Mouse (Mus musculus): ENCODE data around the gene Tmem63c.

The Tmem63c gene

GRCm38 (mm10) chr12:87054873-87055272, 33.7 kb downstream of the Tmem63c start:
- DNase-seq (ENCODE audit: low spot score) = no peak

- DNase-seq (ENCODE audit: low spot score) = no peak
These were observed 35.9 kb downstream of the Tmem63c start for GRCm38 (mm10) chr12:87057066-87057465.

DNA sequence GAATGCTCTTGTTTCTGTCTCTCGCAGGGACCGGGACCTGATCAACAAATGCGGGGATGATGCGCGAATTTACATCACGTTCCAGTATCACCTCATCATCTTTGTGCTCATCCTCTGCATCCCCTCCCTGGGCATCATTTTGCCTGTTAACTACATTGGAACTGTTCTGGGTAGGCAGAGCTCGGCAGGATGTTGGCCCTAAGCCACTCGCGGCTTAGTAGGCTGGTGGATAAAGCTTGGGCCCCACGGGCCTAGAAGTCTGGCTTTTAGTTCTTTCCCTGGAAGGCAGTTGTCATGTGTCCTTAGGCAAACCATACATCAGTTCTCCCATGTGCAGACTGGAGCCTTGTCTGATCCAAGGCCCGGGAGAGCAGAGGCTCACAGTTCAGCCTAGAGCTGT, 44.3 kb downstream of the Tmem63c start:
- no peak for DNase-seq (ENCODE audit: low spot score)

- DNase-seq (ENCODE audit: low spot score) = no peak
These were observed 45.3 kb downstream of the Tmem63c start for GRCm38 (mm10) chr12:87066429-87066828.

DNA sequence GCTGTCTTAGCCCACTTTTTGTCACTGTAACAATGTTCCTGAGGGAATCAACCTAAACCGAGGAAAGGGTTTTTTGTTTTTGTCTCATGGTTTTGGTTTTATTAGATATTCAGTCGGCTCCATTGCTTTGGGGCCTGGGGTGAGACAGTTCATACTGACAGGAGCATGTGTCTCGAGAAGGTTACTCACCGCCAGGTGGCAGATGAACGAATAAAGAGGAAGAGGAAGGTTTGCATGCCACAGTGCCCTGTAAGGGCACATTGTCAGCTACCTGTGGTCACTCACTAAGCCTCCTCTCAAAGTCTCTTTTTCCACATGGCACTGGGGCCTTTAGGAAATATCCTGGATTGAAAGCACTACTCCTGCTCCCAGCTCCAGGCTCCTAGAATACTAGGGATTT, 49.4 kb downstream of the Tmem63c start:
- DNase-seq (ENCODE audit: low spot score) = no peak

- no peak for DNase-seq (ENCODE audit: low spot score)
These were observed 55.5 kb downstream of the Tmem63c start for GRCm38 (mm10) chr12:87076610-87077009.

- DNase-seq (ENCODE audit: low spot score) = no peak
These were observed 61.7 kb downstream of the Tmem63c start for GRCm38 (mm10) chr12:87082797-87083196.

- no peak for DNase-seq (ENCODE audit: low spot score)
These were observed 66.1 kb downstream of the Tmem63c start for GRCm38 (mm10) chr12:87087236-87087635.

DNA sequence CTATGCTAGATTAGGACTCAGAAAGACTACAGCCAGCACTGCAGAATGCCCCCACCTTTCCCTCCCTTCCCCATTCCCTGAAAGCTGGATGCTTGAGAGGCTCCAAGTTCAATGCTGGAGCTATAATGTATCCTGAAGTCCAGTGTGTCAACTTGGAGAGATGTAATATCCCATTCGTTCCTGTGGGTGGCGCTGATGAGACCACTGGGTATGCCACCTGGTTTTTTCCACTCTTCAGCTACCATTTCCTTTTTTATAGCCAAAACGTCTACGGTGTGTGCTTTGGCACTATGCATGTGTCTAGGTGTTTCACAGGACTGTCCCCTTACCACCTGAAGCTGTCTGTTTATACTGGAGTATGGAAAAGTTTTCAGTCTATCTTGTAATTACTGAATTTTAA, 67.2 kb downstream of the Tmem63c start:
- peak; percentile 12 for DNase-seq (ENCODE audit: low spot score)

DNA sequence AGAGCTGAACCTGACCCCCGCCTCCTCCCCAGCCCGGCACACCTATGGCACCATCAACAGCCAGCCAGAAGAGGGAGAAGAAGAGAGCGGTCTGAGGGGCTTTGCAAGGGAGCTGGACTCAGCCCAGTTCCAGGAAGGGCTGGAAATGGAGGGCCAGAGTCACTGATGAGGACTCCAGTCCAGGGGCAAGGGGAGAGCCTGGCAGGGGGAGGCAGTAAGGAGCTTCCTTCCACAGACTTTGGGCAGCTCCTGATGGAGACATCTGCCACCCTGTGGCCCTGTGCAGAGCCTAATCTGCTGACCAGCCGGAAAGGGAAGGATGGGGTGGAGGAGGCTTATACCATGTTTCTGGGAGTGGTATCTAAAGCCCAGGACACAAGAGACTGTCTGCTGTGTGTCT, 68.1 kb downstream of the Tmem63c start:
- no peak for DNase-seq (ENCODE audit: low spot score)

DNA sequence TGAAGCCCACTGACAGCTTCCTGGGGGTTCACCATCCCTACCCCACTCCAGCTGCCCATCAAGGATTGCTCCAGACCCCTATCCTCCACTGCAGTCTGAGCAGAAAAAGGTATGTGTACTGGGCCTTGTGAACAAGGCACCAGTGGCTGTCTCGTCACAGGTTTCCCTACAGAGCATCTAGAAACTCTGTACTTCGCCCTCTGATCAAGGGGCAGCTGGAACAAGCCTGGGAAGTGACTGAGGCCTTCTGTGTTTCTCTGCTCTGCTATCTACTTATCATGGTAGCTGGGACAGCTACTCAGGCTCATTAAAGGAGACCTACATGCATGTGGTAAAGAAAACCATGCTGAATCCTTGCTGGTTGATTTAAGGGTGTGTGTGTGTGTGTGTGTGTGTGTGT, 68.6 kb downstream of the Tmem63c start:
- no peak for DNase-seq (ENCODE audit: low spot score)

DNA sequence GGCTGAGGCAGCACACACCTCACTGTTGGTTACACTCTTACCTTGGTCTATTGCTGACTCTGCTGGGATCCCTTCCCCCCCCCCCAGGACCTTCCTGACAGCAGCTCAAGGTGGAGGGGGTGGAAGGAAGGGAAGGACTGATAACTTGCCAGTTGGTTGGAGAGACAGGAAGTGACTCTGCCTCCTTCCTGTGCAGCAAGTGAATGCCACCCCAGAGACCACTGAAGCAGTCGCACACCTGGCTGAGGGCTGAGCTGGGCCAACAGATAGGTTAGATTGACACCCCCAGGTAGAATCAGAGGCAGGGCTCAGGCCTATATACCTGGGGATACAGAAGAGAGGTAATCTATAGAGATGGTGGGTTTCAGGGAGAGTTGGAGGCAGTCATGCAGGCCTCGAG, 70.8 kb downstream of the Tmem63c start:
- DNase-seq (ENCODE audit: low spot score) = no peak

GRCm38 (mm10) chr12:87093249-87093648, 72.1 kb downstream of the Tmem63c start:
- no peak for DNase-seq (ENCODE audit: low spot score)

- no peak for DNase-seq (ENCODE audit: low spot score)
These were observed 72.5 kb downstream of the Tmem63c start for GRCm38 (mm10) chr12:87093671-87094070.

DNA sequence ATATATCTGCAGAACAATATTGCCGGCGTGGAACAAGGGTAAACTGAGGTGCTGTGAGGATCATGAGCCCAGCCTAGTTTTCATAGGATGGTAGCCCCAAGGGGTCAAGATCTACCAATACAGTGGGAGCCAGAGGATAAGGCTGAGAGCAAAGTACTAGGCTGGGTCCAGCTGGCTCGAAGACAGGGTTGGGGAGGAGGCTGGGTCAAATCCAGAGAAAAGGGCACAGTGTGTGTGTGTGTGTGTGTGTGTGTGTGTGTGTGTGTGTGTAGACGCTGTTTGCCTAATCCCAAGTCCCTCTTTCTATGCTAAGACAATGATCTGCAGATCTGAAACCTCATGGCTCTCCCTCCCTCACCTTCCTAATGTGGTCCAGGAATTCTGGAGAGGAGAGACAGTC, 79.2 kb downstream of the Tmem63c start:
- DNase-seq (ENCODE audit: low spot score) = no peak

GRCm38 (mm10) chr12:87102165-87102631, 81.1 kb downstream of the Tmem63c start, which contains the start of gene Ngb:
TSS of gene Ngb (minus strand) at chr12:87102539.
- peak; percentile 6 for DNase-seq (ENCODE audit: low spot score)

DNA sequence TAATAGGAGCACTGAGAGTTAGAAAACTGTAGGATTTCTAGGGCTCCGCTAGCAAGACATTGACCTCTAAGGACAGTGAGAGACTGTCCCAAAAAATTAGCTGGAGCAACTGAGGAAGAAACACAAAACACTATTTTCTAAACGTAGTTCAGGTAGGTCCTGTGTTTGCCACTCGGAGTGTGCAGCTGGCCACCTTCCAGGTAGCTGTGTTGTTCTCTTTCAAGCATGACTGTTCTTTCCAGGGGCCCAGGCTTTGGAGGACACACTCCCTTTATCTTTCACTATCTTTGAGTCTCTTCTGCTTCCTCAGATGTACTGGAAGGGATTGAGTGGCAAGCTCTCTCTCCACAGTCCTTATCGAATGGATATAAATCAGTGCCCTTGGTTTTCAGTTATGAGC, 82.3 kb downstream of the Tmem63c start:
- no peak for DNase-seq (ENCODE audit: low spot score)

DNA sequence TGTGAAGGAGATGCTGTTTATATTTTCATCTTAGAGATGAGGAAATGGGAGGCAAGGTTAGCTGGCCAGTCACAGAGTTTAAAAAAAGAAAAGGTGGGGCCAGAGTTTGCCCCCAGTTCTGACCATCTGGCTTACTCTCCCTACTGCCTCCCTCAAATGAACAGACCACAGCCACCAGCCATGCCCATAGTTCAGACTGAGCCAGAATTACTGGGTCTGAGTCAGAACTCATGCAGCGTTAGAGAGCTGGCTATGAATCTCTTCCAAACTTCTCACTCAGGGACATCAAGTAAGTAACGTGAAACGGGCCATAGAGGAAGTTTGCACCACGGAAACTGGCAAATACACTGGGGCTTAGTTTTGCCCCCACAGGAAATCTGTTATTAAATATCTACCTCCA, 83.7 kb downstream of the Tmem63c start:
- no peak for DNase-seq (ENCODE audit: low spot score)

DNA sequence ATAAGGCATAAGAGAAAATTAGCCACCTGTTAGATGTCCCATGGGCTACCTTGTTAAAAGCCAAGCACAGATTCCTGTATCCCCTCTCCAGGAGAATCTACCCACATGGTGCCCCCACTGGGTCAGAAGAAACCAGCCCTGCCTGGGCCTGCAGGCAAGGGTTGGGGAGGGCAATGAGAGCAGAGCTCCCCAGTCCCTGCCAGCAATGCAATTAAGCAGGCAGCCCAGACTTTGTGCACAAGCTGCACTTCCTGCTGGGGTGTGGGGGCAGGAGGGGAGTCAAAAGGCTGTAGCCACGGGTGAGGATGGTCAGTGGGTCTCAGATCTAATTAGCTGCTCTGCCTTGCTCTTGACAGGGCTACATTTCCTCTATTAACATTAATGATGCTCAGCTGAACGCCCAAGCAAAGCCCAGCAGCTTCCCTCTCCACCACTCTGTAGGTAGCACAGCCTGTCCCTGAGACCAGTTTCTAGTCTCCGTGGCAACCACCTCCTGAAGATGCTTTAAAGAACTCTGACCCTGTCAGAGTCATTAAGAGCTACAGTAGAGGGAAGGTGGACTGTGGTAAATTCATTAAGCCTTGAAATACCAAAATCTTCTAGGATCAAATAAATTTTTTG, 86.3 kb downstream of the Tmem63c start:
- no peak for DNase-seq (ENCODE audit: low spot score)

DNA sequence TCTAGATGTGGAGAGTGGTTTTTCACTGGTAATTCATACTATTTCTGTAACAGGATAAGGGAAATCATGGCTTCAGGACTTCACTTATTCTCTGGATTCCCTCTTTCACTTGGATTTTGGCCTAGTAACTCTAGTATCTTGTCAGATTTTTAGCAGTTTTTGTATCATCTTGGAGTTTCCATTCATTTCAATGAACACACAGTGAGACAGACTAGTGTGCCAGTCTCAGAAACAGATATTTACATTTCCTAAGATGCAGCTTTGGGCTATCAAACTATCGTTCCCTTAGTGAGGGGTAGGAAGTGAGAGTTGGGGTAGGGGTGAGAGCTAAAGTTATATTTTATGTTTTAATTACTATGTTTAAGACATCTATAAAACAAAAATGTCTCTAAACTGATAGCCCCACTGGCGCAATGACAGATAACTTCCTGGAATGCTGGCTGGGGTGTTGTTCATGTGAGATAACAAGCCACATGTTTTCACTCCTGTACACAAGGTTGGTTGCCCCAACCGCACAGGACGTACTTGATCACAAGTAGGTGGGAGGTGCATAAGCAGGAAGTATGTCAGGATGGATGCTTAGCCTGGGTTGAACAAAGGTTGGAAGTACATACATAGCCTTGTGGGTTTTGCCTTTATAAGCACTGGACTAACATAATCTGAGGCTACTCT, 100.9 kb downstream of the Tmem63c start:
- no peak for DNase-seq (ENCODE audit: low spot score)

GRCm38 (mm10) chr12:87127256-87127655, 106.1 kb downstream of the Tmem63c start:
- DNase-seq (ENCODE audit: low spot score) = no peak

DNA sequence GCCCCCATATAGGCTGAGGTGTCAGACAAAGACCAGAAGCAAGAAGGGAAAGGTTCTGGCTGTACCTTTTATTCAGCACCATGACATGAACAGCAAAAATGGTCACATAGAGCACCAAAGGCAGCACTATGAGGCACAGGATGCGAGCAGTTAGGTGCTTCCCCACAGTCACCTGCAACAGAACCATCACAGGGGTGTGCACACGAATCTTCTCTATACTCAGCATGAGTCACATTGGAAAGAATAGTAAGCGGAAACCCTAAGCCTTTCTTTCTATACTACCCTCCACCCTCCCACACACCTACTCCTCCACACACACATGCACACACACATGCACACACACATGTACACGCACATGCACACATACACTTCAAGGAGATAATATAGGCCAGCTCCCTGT, 109.1 kb downstream of the Tmem63c start:
- no peak for DNase-seq (ENCODE audit: low spot score)

GRCm38 (mm10) chr12:87131181-87131580, 110.0 kb downstream of the Tmem63c start:
- DNase-seq (ENCODE audit: low spot score) = no peak

DNA sequence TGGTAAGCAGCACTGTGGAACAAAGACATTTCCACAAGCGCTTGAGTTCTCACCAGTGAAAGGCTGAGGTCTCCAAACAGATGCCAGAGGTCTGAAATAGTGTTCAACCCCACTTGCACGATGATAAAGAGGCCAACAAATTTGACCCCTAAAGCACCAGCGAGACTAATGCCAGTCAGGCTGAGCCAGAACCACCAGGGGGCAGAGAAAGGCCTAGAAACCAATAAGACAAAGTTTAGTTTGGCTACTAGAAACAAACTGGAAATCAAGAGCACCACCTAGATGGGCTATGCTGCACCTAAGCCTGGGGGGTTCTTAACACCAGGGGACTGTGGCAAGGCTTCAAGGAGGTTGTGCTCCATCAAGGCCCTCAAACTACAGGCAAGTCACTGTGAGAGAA, 110.5 kb downstream of the Tmem63c start:
- DNase-seq (ENCODE audit: low spot score) = peak; percentile 55
